Mouse (Mus musculus): Measurements from ENCODE around the gene Ddx41. TPM values are rescaled to one million over a fixed set of nuclear protein-coding genes. Genes with fewer than 3 reads are reported as not detected.
A peak's percentile ranks its signal among the peaks of the same experiment; 100 is the strongest.
"Not testable (repeated sequence)": the region's sequence is repeated elsewhere in the genome, so short reads cannot be mapped to it uniquely, and the experiment has no call there.

Gene Ddx41
- total RNA-seq (2021) = 10 to 100 TPM; 36.9 to 46.6 TPM
- long read RNA-seq, transcript Ddx41-201 (17 exons, 2,205 nt) = major isoform, 30 of 50 reads
- long read RNA-seq, partial matches to known transcripts = 6 of 50 reads
- long read RNA-seq, other reads (novel, unspliced or antisense) = 14 of 50 reads

GRCm38 (mm10) chr13:55536194-55537175, at the start of gene Ddx41:
Gene Ddx41, minus strand, starts transcription at chr13:55536658.
- DNase-seq (ENCODE audit: low spot score in 2 of 2) = peak; percentile 99 to 100

GRCm38 (mm10) chr13:55578086-55578485, 41.6 kb upstream of the Ddx41 start:
- no peak for DNase-seq (ENCODE audit: low spot score in 2 of 2)

- DNase-seq (ENCODE audit: low spot score in 2 of 2) = not testable (repeated sequence)
Measured at GRCm38 (mm10) chr13:55576872-55577271, 40.4 kb upstream of the Ddx41 start.

- no peak for DNase-seq (ENCODE audit: low spot score in 2 of 2)
Measured at GRCm38 (mm10) chr13:55575932-55576331, 39.5 kb upstream of the Ddx41 start.

- no peak for DNase-seq (ENCODE audit: low spot score in 2 of 2)
Measured at GRCm38 (mm10) chr13:55574321-55574720, 37.9 kb upstream of the Ddx41 start.

- no peak for DNase-seq (ENCODE audit: low spot score in 2 of 2)
Measured at GRCm38 (mm10) chr13:55573432-55573831, 37.0 kb upstream of the Ddx41 start, which contains the start of gene Tmed9. Gene Tmed9, plus strand, starts transcription at chr13:55573732.

GRCm38 (mm10) chr13:55571977-55572376, 35.5 kb upstream of the Ddx41 start:
- DNase-seq (ENCODE audit: low spot score in 2 of 2) = no peak

- DNase-seq (ENCODE audit: low spot score in 2 of 2) = peak; percentile 94 to 96
Measured at GRCm38 (mm10) chr13:55571027-55571751, 34.7 kb upstream of the Ddx41 start, which contains the start of gene Fam193b. Gene Fam193b, minus strand, starts transcription at chr13:55571120.

GRCm38 (mm10) chr13:55570286-55570973, 34.0 kb upstream of the Ddx41 start:
- DNase-seq (ENCODE audit: low spot score in 2 of 2) = peak; percentile 51 to 64

GRCm38 (mm10) chr13:55569726-55570285, 33.3 kb upstream of the Ddx41 start:
- peak; percentile 28 to 31 for DNase-seq (ENCODE audit: low spot score in 2 of 2)

GRCm38 (mm10) chr13:55568524-55568923, 32.1 kb upstream of the Ddx41 start:
- DNase-seq (ENCODE audit: low spot score in 2 of 2) = not testable (repeated sequence)

- DNase-seq (ENCODE audit: low spot score in 2 of 2) = no peak
Measured at GRCm38 (mm10) chr13:55567949-55568348, 31.5 kb upstream of the Ddx41 start.

- no peak for DNase-seq (ENCODE audit: low spot score in 2 of 2)
Measured at GRCm38 (mm10) chr13:55567001-55567400, 30.5 kb upstream of the Ddx41 start.

GRCm38 (mm10) chr13:55563266-55563879, 26.9 kb upstream of the Ddx41 start:
- DNase-seq (ENCODE audit: low spot score in 2 of 2) = no peak

- no peak for DNase-seq (ENCODE audit: low spot score in 2 of 2)
Measured at GRCm38 (mm10) chr13:55557499-55557898, 21.0 kb upstream of the Ddx41 start.

- DNase-seq (ENCODE audit: low spot score in 2 of 2) = no peak
Measured at GRCm38 (mm10) chr13:55555921-55556320, 19.5 kb upstream of the Ddx41 start.

- DNase-seq (ENCODE audit: low spot score in 2 of 2) = no peak
Measured at GRCm38 (mm10) chr13:55549061-55549460, 12.6 kb upstream of the Ddx41 start.

GRCm38 (mm10) chr13:55548426-55548825, 12.0 kb upstream of the Ddx41 start:
- DNase-seq (ENCODE audit: low spot score in 2 of 2) = no peak

- DNase-seq (ENCODE audit: low spot score in 2 of 2) = no peak
Measured at GRCm38 (mm10) chr13:55547916-55548315, 11.5 kb upstream of the Ddx41 start.

GRCm38 (mm10) chr13:55544792-55545191, 8.3 kb upstream of the Ddx41 start:
- no peak for DNase-seq (ENCODE audit: low spot score in 2 of 2)
